Mouse (Mus musculus): Measurements from ENCODE around the gene Nedd8. TPM values are rescaled to one million over a fixed set of nuclear protein-coding genes. Genes with fewer than 3 reads are reported as not detected.

The Nedd8 gene
- polyA plus RNA-seq, 1 experiment from 2014 or later, result 563 TPM

DNA sequence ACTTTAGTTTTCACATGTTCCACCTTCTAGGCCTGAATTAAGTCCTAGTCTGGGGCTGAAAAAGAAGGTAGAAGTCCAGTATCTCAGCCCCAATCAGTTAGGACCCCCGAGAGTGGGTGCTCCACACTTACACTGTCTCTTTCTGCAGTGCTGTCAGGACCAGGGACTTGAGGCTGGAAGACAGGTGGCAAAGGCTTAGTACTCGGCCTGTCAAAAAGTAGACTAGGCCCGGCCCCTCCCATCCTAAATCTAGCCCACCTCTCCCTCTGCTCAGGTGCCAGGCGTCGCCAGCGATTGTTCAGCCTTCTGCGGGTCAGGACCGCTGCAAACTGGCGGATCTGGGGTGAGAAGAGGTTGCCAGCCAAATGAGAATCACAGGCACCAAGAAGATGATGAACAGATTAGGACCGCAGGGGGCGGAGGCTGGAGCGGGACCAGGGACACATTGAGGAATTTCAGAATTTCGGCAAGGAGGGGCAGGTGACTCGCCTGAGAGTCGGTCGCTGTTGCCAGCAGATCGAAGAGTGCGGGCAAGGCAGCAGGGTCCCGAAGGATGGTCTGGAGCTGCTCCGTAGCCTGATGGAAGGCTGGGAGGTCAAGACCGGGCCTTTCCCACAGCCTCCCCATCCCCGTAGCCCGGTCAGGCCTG, 36.9 kb downstream of the Nedd8 start:
- peak overlapping the region; percentile 97 for H3K4me2 ChIP-seq (ENCODE audit: low read length)
- no peaks in the 10 kb centered on the region for H3K9me3 ChIP-seq (ENCODE audit: control insufficient read depth, low read length)
- H3K27me3 ChIP-seq (ENCODE audit: control insufficient read depth, insufficient read depth, low read length), result no peaks in the 10 kb centered on the region
- peak overlapping the region; percentile 47 to 71 for H3K27ac ChIP-seq (replicated peaks in 1 of 2; ENCODE audit: control insufficient read depth in 1 of 2, insufficient read depth in 1 of 2, low read depth in 2 of 2, low read length in 2 of 2)
- ATAC-seq (ENCODE audit: insufficient number of reproducible peaks, insufficient read depth, low FRiP score, low read depth), result 0 out of 2 replicates have a peak, but pooled peaks have one; percentile 2
- peak overlapping the region; percentile 75 for H3K4me3 ChIP-seq (ENCODE audit: control insufficient read depth in 1 of 2, insufficient read depth in 1 of 2, low read depth in 1 of 2, low read length in 2 of 2)
- H3K4me1 ChIP-seq (ENCODE audit: control insufficient read depth in 2 of 2, insufficient read depth in 2 of 2, low read length in 2 of 2), result peaks cover 0 to 8% of the 10 kb centered on the region in 2 experiments; a peak in 2 of 4 replicates
- peak overlapping the region; percentile 88 for H3K9ac ChIP-seq (ENCODE audit: low read length)
- peaks cover 85% of the 10 kb centered on the region for H3K36me3 ChIP-seq (ENCODE audit: control insufficient read depth, insufficient read depth, low read length)
- 3% methylated on average over 23 of the region's 23 CpGs for WGBS

DNA sequence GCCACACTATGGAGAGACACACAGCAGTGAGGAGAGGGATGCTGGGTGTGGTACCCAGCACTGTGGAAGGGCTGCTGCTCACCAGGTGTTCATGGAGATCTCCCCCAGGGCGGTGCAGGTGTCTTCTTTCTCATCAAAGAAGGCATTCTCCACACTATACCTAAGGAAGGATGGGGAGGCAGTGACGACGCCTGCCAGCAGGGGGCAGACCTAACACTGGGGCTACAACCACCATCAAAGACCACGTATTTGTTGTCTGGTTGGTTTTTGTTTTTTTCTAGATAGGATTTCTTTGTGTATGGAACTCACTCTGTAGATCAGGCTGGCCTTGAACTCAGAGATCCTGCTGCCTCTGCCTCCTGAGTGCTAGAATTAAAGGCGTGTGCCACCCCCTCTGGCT, 42.6 kb downstream of the Nedd8 start:
- WGBS, result 53% methylated on average over 5 of the region's 5 CpGs

DNA sequence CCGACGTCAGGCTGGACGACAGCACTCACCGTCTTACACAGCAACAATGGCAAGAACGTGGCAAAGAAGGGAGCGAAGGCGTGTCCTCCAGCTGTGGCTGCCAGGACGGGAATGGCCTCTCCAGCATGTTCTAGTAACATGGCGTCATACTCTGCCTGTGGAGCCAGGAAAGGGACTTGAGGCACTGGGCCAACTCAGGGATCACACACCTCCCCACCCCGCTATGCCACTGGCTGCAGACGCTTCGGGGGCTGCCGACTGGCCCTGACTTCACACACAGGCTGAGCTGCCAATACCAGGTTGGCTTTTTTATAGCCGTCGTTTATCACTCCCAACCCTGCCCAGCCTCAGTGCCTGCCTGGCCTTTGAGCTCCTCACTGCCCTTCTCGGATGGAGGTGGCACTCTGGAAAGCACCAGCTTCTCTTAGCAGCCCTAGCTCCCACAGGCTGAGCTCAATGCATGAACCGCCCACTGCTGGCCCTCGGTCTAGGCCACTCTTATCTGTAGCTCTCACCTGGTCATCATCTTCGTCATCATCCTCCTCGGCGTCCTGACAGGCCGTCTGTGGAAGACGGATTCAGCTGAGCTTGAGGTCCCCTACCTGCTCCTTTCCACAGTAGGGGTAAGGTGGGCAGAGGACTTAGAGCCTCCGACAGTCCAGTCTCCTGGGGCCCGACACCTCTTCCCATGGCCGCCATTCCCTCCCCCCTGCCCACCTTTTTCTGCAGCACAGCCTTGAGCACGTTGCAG, 43.7 kb downstream of the Nedd8 start:
- Histone ChIP-seq H3K9ac (ENCODE audit: low read length) (no peak overlapping the region), H3K4me1 (ENCODE audit: control insufficient read depth in 2 of 2, insufficient read depth in 2 of 2, low read length in 2 of 2) (peaks cover 4 to 6% of the 10 kb centered on the region in 2 experiments; a peak in 2 of 4 replicates), H3K9me3 (ENCODE audit: control insufficient read depth, low read length) (no peaks in the 10 kb centered on the region), H3K36me3 (ENCODE audit: control insufficient read depth, insufficient read depth, low read length) (peaks cover 98% of the 10 kb centered on the region), H3K4me2 (ENCODE audit: low read length) (no peak overlapping the region), H3K27ac (replicated peaks in 1 of 2; ENCODE audit: control insufficient read depth in 1 of 2, insufficient read depth in 1 of 2, low read depth in 2 of 2, low read length in 2 of 2) (no peak overlapping the region), H3K27me3 (ENCODE audit: control insufficient read depth, insufficient read depth, low read length) (no peaks in the 10 kb centered on the region), H3K4me3 (ENCODE audit: control insufficient read depth in 1 of 2, insufficient read depth in 1 of 2, low read depth in 1 of 2, low read length in 2 of 2) (no peak overlapping the region)
- ATAC-seq (ENCODE audit: insufficient number of reproducible peaks, insufficient read depth, low FRiP score, low read depth), result no peak
- WGBS, result 85% methylated on average over 27 of the region's 27 CpGs

More for the DNA sequence above, 42.6 kb downstream of the Nedd8 start:
- H3K9me3 ChIP-seq (ENCODE audit: control insufficient read depth, low read length), result no peaks in the 10 kb centered on the region
- H3K4me2 ChIP-seq (ENCODE audit: low read length), result no peak overlapping the region
- H3K9ac ChIP-seq (ENCODE audit: low read length), result no peak overlapping the region
- ATAC-seq (ENCODE audit: insufficient number of reproducible peaks, insufficient read depth, low FRiP score, low read depth), result no peak
- H3K27ac ChIP-seq (replicated peaks in 1 of 2; ENCODE audit: control insufficient read depth in 1 of 2, insufficient read depth in 1 of 2, low read depth in 2 of 2, low read length in 2 of 2), result no peak overlapping the region
- H3K27me3 ChIP-seq (ENCODE audit: control insufficient read depth, insufficient read depth, low read length), result no peaks in the 10 kb centered on the region
- H3K36me3 ChIP-seq (ENCODE audit: control insufficient read depth, insufficient read depth, low read length), result peaks cover 100% of the 10 kb centered on the region
- peaks cover 4 to 6% of the 10 kb centered on the region in 2 experiments; a peak in 2 of 4 replicates for H3K4me1 ChIP-seq (ENCODE audit: control insufficient read depth in 2 of 2, insufficient read depth in 2 of 2, low read length in 2 of 2)
- H3K4me3 ChIP-seq (ENCODE audit: control insufficient read depth in 1 of 2, insufficient read depth in 1 of 2, low read depth in 1 of 2, low read length in 2 of 2), result no peak overlapping the region

DNA sequence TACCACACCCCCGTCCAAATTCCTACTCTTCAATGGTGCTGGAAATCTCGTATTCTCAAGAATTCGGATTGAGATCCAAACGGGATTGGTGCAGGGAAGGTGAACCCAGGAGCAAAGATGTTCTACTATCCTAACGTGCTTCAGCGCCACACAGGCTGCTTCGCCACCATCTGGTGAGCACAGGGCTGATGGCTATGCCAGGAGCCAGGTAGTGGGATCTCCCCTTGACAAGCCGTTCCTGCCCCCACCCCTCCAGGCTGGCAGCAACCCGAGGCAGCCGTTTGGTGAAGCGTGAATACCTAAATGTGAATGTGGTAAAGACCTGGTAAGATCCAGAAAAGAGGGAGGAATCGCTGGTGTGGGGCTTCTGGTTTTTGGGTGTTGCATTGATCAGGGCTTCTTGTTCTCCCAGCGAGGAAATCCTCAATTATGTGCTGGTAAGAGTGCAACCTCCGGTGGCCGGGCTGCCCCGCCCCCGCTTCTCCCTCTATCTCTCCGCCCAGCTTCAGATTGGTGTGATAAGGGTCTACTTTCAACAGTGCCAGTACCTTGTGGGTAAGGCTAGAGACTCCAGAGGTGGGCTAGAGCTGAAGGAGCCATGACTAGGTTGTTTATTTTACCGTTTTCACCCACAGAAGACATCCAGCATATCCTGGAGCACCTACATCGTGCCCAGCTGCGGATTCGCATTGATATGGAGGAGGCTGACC, 53.3 kb downstream of the Nedd8 start:
- Histone ChIP-seq H3K4me1 (ENCODE audit: control insufficient read depth in 2 of 2, insufficient read depth in 2 of 2, low read length in 2 of 2) (peaks cover 5 to 13% of the 10 kb centered on the region in 2 experiments; a peak in 3 of 4 replicates), H3K9me3 (ENCODE audit: control insufficient read depth, low read length) (no peaks in the 10 kb centered on the region), H3K4me3 (ENCODE audit: control insufficient read depth in 1 of 2, insufficient read depth in 1 of 2, low read depth in 1 of 2, low read length in 2 of 2) (peak overlapping the region; percentile 33 to 34), H3K27ac (replicated peaks in 1 of 2; ENCODE audit: control insufficient read depth in 1 of 2, insufficient read depth in 1 of 2, low read depth in 2 of 2, low read length in 2 of 2) (no peak overlapping the region), H3K9ac (ENCODE audit: low read length) (peak overlapping the region; percentile 59), H3K27me3 (ENCODE audit: control insufficient read depth, insufficient read depth, low read length) (no peaks in the 10 kb centered on the region), H3K36me3 (ENCODE audit: control insufficient read depth, insufficient read depth, low read length) (peaks cover 9% of the 10 kb centered on the region), H3K4me2 (ENCODE audit: low read length) (peak overlapping the region; percentile 58)
- no peak for ATAC-seq (ENCODE audit: insufficient number of reproducible peaks, insufficient read depth, low FRiP score, low read depth)
- WGBS, result 25% methylated on average over 22 of the region's 22 CpGs

- ATAC-seq (ENCODE audit: insufficient number of reproducible peaks, insufficient read depth, low FRiP score, low read depth), result peak; percentile 70
- Histone ChIP-seq H3K4me2 (ENCODE audit: low read length) (peak within 1 kb of the TSS; percentile 58), H3K27ac (replicated peaks in 1 of 2; ENCODE audit: control insufficient read depth in 1 of 2, insufficient read depth in 1 of 2, low read depth in 2 of 2, low read length in 2 of 2) (peak within 1 kb of the TSS; percentile 24 to 39; a peak in 2 of 4 replicates), H3K9me3 (ENCODE audit: control insufficient read depth, low read length) (no peaks in the 10 kb centered on the region), H3K27me3 (ENCODE audit: control insufficient read depth, insufficient read depth, low read length) (no peaks in the 10 kb centered on the region), H3K4me1 (ENCODE audit: control insufficient read depth in 2 of 2, insufficient read depth in 2 of 2, low read length in 2 of 2) (peaks cover 5 to 18% of the 10 kb centered on the region in 2 experiments; a peak in 3 of 4 replicates), H3K36me3 (ENCODE audit: control insufficient read depth, insufficient read depth, low read length) (0 out of 2 replicates have a peak, but pooled peaks cover 3% of the 10 kb centered on the region), H3K9ac (ENCODE audit: low read length) (peak within 1 kb of the TSS; percentile 59), H3K4me3 (ENCODE audit: control insufficient read depth in 1 of 2, insufficient read depth in 1 of 2, low read depth in 1 of 2, low read length in 2 of 2) (peak within 1 kb of the TSS; percentile 33 to 34)
- WGBS, result 8% methylated on average over 21 of the region's 21 CpGs
Observed at GRCm38 (mm10) chr14:55617822-55618221, 54.1 kb downstream of the Nedd8 start, which contains the start of gene Rec8. Gene Rec8 (plus strand): TSS chr14:55618037.

- H3K9me3 ChIP-seq (ENCODE audit: control insufficient read depth, low read length), result no peaks in the 10 kb centered on the region
- no peaks in the 10 kb centered on the region for H3K36me3 ChIP-seq (ENCODE audit: control insufficient read depth, insufficient read depth, low read length)
- WGBS, result 75% methylated on average over 2 of the region's 2 CpGs
- peaks cover 5 to 18% of the 10 kb centered on the region in 2 experiments; a peak in 3 of 4 replicates for H3K4me1 ChIP-seq (ENCODE audit: control insufficient read depth in 2 of 2, insufficient read depth in 2 of 2, low read length in 2 of 2)
- H3K4me3 ChIP-seq (ENCODE audit: control insufficient read depth in 1 of 2, insufficient read depth in 1 of 2, low read depth in 1 of 2, low read length in 2 of 2), result no peak overlapping the region
- ATAC-seq (ENCODE audit: insufficient number of reproducible peaks, insufficient read depth, low FRiP score, low read depth), result no peak
- H3K27me3 ChIP-seq (ENCODE audit: control insufficient read depth, insufficient read depth, low read length), result no peaks in the 10 kb centered on the region
- 0 out of 4 replicates have a peak overlapping the region, but pooled peaks of 1 of the 2 experiments have one; percentile 24 for H3K27ac ChIP-seq (replicated peaks in 1 of 2; ENCODE audit: control insufficient read depth in 1 of 2, insufficient read depth in 1 of 2, low read depth in 2 of 2, low read length in 2 of 2)
- H3K9ac ChIP-seq (ENCODE audit: low read length), result no peak overlapping the region
- H3K4me2 ChIP-seq (ENCODE audit: low read length), result no peak overlapping the region
Observed at GRCm38 (mm10) chr14:55616844-55617243, 55.1 kb downstream of the Nedd8 start.

GRCm38 (mm10) chr14:55615876-55616275, 56.0 kb downstream of the Nedd8 start:
- Histone ChIP-seq H3K27me3 (ENCODE audit: control insufficient read depth, insufficient read depth, low read length) (no peaks in the 10 kb centered on the region), H3K4me2 (ENCODE audit: low read length) (no peak overlapping the region), H3K9ac (ENCODE audit: low read length) (no peak overlapping the region), H3K4me1 (ENCODE audit: control insufficient read depth in 2 of 2, insufficient read depth in 2 of 2, low read length in 2 of 2) (peaks cover 5 to 18% of the 10 kb centered on the region in 2 experiments; a peak in 3 of 4 replicates), H3K4me3 (ENCODE audit: control insufficient read depth in 1 of 2, insufficient read depth in 1 of 2, low read depth in 1 of 2, low read length in 2 of 2) (no peak overlapping the region), H3K9me3 (ENCODE audit: control insufficient read depth, low read length) (no peaks in the 10 kb centered on the region), H3K36me3 (ENCODE audit: control insufficient read depth, insufficient read depth, low read length) (no peaks in the 10 kb centered on the region), H3K27ac (replicated peaks in 1 of 2; ENCODE audit: control insufficient read depth in 1 of 2, insufficient read depth in 1 of 2, low read depth in 2 of 2, low read length in 2 of 2) (no peak overlapping the region)
- 64% methylated on average over 2 of the region's 2 CpGs for WGBS
- no peak for ATAC-seq (ENCODE audit: insufficient number of reproducible peaks, insufficient read depth, low FRiP score, low read depth)
